Mouse (Mus musculus) lung, postnatal 10 days (tissue): Measurements from ENCODE around the gene Rit1.
"Not testable (repeated sequence)": the region's sequence is repeated elsewhere in the genome, so short reads cannot be mapped to it uniquely, and the experiment has no call there.

Experiments used
- DNase-seq: peaks from one replicate; pipeline ENCODE4 v3.0.0; 2021

The Rit1 gene

GRCm38 (mm10) chr3:88745534-88745933 lies 28.9 kb downstream of the Rit1 start:
- DNase-seq = no peak

DNA sequence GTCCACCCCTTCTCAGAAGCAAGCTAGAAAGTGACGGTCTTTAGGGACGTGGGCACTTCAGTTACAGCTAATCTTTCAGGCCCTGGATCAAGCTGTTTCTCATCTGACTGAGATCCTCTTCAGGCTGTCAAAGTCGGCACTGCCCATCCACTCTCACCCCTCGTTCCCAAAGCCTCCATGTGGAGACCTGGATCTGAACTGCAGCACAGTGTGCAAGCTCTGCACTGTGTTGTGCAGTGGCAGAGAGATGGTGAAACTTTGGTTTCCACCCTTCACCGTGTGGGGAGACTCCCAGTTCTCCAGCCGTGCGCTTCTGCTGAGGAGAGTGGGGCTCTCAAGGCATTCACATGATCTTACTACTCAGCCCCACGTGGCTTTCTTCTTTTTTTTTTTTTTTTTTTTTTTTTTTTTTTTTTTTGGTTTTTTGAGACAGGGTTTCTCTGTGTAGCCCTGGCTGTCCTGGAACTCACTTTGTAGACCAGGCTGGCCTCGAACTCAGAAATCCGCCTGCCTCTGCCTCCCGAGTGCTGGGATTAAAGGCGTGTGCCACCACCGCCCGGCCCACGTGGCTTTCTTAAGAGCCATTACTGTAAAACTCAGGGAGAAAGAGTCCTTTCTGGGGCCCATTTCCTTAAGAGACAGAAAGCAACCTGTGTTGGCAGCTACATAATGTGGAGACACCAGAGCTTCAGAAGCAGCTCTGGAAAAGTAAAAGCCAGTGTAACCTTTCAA lies 29.7 kb downstream of the Rit1 start:
- peak; percentile 58 for DNase-seq

DNA sequence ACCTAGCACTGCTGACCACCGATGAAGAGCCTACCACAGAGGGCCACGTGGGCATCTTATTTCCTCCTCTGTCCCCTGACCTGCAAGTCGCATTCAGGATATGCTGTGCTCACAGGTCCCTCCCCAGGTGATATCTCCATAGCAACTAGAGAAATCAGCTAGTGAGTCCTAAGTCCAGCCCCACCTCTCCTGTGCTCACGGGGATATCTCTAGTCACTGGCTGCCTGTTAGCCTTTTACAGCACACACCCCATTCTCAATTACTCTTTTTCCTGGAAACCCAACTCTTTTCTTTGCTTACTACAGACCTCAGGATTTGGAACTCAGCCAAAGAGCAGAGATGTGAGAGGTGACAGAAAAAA lies 30.2 kb downstream of the Rit1 start:
- DNase-seq = no peak

DNA sequence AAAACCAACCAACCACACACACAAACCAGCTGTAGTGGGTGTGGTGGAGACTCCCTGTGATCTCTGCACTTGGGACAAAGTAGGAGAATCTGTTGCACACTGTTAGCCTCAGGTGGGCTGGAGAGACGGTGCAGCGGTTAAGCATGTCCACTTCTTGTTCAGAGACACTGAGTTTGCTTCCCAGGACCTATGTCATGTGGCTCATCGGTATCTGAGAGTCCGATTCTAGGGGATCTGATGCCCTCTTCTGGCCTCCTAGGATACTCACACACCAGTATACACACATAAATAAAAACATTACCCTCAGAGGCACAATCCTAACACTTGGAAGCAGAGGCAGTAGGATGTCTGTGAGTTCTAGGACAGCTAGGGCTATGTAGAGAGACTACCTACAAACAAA lies 37.6 kb downstream of the Rit1 start:
- no peak for DNase-seq

DNA sequence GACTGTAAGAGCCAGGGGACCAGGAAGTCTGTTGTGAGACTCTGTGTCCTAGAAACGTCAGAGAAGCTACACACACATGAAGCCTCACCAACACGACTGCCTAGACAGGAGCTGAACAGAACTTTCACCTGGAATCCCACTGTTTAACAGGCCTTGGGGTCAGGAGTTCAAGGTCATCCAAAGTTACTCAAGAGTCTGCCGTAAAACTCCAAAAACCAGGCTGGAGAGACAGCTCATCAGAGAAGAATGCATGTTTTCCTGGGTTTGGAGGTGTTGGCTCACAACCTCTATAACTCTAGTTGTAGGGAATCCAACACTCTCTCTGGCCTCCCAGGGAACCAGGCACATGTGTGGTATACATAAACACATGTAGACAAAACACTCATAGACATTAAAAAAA lies 38.9 kb downstream of the Rit1 start:
- DNase-seq = no peak

- no peak for DNase-seq
Observed at GRCm38 (mm10) chr3:88756276-88756675, 39.6 kb downstream of the Rit1 start.

- peak; percentile 94 for DNase-seq
Observed at GRCm38 (mm10) chr3:88758045-88758500, 41.4 kb downstream of the Rit1 start.

DNA sequence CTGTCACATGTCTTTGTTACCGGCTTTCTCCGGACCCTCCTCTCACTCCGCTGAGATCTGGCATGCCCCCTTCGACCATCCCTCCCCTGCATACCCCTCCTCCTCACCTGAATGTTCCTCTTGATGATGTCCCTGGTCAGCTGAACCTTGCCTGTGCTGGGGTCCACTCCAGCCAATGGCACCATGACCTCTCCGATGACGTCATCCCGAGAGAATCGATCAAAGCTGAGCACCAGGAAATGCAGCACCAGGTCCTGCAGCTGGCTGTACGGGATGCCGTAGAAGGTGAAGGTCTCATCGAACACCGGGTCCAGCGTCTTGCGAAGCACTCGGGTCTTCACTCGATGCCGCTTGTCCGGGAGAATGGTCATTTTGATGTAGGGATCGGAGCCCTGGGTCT lies 45.0 kb downstream of the Rit1 start:
- no peak for DNase-seq

DNA sequence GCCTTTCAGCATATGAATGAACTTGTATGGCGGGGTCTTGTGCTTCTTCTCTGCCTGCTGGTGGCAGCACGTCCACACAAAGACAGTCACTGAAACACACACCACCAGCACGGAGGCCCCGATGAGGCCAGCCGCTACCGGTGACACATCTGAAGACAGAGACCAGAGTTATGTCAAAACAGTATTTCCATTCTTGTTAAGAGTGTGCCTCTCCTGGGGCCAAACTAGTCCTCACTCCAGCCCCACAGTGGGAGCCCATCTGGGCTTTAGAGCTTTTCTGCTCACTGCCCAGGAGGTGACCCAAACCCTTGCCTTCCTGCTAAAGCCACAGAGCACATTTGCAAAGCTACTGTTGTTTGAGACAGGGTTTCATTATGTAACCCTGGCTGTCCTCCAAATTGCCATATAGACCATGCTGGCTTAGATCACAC lies 45.8 kb downstream of the Rit1 start:
- no peak for DNase-seq

GRCm38 (mm10) chr3:88771189-88771940 lies 54.7 kb downstream of the Rit1 start:
- peak; percentile 72 for DNase-seq

- not testable (repeated sequence) for DNase-seq
Observed at GRCm38 (mm10) chr3:88771941-88772280, 55.3 kb downstream of the Rit1 start.

DNA sequence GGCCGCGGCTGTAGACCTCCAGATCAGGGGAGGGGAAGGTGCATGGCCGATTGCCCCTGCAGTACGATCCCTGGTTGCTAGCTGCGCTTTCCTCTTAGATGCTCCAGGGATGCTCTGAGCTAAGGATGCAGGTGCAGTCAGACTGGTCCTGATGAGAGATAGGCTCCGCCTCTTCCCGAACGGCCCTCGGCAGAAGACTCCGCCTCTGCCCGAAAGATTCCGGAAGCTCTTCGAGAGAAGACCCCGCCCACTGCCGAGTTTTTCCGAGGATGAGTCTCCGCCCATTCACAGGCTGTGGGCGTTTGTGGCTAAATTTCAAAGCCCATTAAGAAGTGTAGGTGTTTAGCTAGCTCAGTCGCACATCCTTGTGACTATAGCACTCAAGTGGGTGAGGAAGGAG lies 55.8 kb downstream of the Rit1 start:
- peak; percentile 92 for DNase-seq

DNA sequence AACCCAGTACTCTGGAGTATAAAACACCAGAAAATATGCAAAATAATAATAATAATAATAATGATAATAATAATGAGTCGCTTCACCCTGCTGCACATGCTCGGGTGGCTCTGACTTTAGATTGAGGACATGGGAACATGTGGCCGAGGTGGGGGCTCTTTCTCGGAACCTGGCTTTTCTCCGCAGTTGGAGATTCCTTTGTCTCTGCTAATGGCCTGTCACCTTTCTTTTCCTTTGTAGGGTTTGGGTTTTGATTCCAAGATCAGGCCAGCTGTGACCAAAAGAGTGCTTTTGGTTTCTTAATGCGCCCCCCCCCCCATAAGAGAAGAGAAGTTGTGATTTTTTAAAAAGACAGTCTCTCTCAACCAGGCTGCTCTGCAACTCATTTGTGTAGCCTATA lies 56.5 kb downstream of the Rit1 start:
- not testable (repeated sequence) for DNase-seq

- DNase-seq = not testable (repeated sequence)
Observed at GRCm38 (mm10) chr3:88774939-88775841, 58.6 kb downstream of the Rit1 start, which contains the start of gene Syt11. TSS of gene Syt11 (minus strand) at chr3:88775164.
